Mouse (Mus musculus) spleen, postnatal 4 days (tissue): ENCODE data around the gene Fubp1.

Experiments used
- DNase-seq, 2 experiments: peaks; one replicate each; pipeline ENCODE4 v3.0.0; 2022; ENCODE audit warnings: low spot score in 2 of 2

The Fubp1 gene

DNA sequence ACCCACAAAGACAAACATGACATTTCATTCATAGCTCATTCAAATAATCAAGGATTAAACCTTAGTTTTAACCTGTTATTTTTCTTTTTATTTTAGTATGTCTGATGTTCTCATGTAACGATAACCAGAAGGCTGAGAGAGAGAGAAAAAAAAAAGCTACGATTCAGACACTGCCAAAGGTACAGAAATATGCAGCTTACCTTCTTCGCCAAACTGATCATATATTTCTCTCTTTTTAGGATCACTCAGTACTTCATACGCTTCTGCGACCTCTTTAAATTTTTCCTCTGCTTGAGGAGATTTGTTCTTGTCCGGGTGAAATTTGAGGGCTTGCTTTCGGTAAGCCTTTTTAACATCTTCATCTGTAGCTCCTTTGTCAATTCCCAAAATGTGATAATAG lies 17.0 kb upstream of the Fubp1 start:
- DNase-seq, result no peak

DNA sequence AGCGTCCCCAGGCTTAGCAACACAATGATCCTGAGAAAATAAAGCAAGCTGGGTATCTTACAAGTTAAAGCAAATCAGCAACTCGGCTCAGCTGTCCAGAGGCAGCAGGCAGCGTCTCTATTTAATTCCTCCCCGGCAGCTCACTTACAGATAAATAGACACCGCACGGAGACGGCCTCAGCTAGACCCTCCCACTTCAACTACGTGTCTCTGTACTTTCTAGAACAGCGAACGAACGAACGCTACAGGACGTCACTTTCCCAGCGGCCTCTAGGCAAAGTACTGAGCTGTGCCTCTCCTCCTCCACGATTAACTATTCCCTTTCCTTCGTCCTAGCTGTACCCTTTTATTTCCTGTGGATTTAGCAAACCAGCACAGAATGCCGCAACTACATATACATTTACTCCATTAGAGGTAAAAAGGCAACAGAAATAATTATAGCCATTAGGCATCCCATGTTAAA lies 16.6 kb upstream of the Fubp1 start:
- DNase-seq, result peak; percentile 83 to 88

DNA sequence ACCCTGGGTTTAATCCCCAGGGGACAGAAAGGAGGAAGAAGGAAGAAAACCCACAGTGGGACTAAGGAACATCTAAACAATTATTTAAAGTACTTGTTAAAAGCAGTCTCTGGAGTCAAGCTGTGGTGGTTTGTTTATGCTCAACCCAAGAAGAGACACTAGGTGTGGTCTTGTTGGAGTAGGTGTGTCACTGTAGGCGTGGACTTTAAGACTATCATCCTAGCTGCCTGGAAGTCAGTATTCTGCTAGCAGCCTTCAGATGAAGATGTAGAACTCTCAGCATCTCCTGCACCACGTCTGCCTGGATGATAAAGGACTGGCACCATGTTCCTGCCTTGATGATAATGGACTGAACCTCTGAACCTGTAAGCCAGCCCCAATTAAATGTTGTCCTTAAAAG lies 13.0 kb upstream of the Fubp1 start:
- peak; percentile 57 to 68 for DNase-seq

DNA sequence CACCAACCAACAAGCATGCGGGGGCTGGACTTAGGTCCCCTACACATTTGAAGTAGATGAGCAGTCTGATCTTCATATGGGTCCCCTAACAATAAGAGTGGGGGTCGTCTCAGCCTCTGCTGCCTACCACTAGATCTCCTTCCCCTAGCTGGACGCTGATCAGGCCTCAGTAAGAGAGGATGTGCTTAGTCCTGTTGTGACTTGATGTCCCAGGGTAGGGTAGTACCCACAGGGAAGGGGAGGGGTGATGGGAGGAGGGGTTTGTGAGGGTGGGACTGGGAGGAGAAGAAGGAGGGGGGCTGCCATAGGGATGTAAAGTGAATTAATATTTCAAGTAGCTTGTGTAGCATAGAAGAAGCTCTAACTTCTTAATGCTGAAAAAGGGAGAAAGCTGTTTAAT lies 11.1 kb upstream of the Fubp1 start:
- peak in 1 of 2 experiments; percentile 56 for DNase-seq

DNA sequence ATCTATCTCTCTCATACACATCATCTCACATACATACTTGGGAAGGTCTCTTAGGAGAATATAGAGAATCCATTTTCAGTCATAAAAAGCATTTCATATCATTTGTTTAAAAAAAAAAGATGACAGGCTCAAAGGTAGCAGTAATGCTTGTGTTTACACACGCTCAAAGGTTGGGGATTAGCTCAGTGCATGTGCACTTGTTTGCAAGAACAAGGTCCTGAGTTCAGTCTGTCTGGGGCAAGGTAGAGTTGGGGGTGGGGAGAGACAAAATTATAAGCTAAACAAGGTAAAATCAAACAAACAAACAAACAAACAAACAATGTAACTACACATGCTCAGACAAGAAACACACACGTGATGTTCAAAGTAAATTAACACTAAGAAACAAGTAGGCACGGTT lies 9.0 kb upstream of the Fubp1 start:
- DNase-seq, result no peak

DNA sequence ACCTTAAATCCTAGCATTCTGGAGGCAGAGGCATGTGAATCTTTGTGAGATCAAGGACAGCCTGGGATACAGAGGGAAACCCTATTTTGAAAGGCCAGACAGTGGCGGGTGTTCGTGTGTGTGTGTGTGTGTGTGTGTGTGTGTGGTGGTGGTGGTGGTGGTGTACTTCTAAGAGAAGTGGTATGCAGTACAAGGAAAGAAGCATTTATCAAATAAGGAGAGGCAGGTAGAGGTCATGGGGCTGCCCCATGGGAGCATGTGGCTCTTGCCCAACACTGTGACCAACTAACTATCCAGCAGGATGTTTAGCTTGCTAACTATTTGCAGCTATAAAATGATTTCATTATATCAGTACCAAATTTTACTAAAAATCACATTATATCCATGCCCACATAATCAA lies 8.6 kb upstream of the Fubp1 start:
- DNase-seq, result no peak

DNA sequence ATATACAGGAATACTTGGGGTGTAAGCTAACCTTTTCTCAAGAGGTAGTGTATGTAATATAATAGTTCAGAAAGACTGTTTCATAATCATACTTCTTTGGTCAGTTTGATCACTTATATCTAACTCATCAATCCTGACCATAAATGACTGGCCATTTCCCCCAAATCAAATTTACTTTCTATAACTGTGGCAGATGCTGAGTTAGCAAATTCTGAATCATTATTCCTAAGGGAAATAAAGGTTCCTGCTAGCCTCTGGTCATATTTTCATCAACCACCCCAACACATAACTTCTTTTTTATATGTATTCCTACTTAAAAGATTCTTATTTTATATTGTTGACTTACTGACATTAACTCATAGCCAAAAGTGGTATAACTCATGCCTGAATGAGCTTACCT lies 7.3 kb upstream of the Fubp1 start:
- no peak for DNase-seq

DNA sequence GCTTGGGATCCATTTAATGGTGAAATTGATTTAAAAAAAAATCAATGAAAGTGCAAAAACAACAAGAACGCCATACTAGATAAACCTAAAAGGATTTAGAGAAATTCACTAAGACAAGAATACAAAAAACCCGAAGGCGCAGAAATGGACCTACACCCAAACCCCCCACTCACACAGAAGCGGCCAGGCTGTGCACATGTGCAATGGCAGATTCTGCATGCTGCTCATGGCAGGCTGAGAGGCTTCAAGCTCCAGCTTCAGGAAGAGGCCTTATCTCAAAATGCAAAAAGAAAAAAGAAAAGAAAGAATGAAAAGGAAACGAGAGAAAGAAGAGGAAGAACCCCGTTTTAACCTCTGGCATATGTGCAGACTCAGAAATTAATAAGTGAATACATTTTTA lies 6.8 kb upstream of the Fubp1 start:
- no peak for DNase-seq

DNA sequence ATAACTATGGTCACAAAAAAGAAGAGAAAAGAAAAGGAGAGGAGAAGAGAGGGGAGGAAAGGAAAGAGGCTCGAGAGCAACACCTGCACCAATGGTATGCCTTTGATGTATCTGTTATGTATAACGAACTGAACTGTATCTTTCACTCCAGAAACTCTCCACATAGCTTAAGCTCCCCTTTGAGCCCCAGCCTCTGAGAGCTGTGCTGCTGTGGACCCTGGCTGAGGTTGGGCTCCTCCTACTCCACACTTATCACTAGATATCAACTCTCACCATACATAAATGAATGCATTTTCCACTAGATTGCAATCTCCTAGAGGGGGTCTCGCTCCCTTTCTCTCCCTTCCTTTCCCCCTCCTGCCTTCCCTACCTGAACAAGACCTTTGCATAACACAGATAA lies 6.2 kb upstream of the Fubp1 start:
- no peak for DNase-seq

DNA sequence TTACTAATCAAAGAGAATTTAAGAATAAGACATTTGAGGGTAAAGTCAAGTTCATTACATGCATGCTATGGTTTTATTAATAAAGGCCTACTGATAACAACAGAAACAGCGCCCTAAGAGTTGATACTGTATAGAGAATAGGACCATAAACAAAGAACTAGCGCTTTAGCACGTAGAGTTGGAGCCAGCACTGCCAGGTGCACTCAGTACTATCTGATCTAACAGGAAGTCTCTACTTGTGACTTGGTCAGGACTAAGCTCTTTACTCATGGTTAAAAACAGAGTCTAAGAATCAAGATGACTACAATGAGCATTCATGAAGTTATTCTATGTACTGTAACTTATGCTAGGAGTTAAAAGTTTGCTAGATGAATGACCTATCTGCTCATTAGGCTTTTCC lies 5.6 kb upstream of the Fubp1 start:
- DNase-seq, result no peak

DNA sequence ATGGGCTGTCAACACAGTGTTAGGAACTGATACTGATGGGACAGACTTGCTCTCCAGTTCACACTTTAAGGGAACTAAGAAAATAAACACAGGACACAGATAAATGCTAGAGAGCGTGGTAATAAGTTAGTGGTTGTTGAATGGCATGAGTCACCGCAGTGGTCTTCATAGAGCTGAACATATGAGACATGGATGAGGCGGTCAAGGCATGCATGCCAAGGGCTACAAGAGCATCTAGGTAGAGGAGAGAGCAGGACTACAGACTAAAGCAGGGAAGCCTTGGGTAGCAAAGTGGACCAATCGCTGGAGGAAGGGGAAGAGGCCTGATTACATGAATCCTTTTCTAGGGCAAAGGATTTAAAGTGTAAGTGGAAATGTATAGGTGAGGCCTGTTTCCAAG lies 3.1 kb upstream of the Fubp1 start:
- no peak for DNase-seq

DNA sequence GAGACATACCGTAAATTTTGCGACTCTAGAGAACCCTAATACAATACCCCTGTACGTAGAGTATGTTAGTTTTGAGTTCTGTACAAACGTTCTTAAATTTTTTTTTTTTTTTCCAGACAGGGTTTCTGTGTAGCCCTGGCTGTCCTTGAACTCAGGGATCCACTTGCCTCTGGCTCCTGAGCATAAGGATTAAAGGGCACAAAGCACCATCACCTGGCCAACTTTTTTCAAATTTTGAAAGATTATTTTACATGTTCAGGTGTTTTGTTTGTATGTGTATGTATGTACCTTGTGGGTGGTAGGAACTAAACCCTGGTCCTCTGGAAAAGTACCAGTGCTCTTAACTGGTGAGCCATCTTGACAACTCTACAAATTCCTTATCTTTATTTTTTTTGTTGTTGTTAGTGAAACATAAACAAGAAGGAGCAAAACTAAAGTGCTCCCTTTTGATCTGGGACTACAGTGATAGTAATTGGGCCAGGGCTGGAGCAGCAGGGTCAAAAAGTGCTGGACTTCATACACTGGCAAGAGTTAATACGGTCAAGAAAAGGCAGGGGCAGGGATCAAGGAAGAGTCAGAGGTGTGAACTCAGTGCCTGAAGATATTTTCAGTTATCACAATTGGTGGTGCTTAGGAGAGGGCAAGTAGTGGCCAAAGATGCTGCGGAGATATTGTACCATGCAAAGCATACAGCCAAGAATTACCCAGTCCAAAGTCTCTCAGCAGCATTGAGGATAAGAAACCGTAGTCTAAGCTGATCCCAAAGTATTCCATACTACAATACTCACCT lies 1.9 kb upstream of the Fubp1 start:
- DNase-seq, result no peak

DNA sequence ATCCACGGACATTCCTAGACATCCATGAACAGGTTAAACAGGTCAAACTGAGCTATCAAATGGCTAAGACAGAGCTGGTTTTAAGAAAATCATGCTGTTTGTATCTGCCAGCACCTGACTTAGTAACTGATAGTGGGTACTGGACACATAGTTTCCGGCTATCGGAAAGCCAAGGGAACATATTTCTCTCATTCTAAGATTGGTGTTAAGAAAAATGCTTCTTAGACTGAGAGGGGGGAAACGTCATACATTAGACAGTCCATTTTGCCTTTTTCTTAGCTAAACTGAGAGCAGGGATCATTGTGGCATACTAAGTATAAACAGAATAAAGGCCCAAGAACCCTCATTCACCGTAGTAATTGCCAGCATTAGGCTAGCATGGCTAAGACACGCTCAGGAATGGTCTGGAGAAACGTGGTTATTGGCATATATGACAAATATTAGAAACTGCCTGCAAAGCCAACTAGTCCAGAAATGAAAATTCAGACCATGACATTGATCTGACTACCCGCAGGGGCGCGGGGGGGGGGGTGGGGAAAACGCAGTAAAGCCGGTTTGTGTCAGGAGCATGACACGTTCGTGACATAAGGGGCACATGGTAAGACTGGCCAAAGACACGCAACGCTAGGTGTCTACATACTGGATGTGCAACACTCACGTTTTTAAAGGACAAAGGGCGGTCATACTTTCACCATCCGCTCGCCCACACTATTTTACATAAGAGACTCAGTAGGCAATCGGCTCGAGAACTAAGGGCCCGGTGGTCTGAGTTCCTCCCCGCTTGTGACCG lies 850 bp upstream of the Fubp1 start:
- DNase-seq, result no peak

DNA sequence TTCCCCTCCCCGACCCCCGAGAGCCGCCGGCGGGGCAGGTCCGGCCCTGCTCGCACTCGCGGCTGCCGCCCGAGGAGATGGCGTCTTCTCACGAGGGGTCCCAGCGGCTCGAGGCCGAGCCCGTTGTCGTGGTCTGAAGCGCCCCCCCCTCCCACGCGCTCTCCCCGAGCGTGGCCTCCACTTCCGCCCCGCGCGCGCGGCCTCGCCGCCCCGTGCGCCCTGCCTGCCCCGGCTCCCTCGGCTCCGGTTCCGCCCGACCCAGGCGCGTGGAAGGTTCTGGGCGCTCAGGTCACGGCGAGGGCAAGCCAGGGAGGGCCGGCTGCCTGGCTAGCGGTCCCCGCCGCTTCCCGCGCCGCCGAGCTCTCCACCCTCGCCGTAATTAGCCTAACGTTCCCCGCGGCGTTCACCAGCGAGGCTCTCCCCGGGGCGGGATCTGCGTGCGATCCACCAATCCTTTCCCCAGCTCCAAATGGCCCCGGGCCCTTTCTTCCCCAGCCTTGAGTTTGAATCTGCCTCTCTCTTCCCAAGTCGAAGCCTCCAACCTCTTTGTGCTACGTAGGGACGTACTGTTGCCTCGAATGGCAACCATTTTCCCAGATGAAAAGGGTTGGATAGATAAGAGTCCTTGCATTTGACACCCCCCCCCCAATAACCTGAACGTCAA lies 638 bp downstream of the Fubp1 start:
- peak; percentile 69 to 87 for DNase-seq

DNA sequence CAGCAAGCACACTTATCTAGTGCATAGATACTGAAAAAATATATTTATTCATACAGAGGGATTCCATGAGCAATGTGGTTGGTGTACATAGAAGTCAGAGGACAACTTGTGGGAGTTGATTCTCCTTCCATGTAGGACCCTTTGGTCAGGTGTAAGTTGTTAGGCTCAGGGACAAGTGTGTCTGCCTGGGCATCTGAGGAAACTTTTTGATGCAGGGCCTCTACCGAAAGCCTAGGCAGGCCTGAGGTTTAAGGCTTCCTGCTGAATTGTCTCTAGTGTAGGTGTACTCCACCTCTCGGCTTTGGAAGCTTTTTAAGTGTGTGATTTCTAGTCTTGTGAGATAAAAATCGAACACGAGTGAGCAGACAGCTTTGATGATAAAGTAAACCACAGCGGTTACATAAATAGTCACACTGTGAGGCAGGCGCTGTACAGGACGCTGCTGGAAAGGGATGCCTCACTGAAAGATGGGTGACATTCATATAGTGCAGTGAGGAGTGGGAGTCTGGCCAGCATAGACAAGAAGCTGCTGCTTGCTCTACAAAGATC lies 1.6 kb downstream of the Fubp1 start:
- no peak for DNase-seq

DNA sequence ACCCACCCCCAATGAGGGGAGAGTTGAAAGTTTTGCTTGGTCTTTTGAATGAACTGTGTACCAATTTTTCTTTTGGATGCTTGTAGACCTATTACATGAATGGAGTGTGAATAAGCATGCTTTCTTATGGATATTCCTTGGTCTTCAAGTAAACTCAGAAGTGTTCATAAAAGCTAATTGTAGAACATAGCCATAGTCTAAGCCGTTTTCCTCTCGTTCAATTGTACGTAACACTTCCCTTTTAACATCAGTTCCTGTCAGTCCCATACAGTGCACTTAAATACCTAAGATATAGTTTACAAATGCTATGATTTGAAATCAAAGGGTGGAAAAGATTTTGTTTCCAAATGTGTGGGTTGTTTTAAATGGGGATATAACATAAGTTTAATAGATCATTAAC lies 3.2 kb downstream of the Fubp1 start:
- no peak for DNase-seq

DNA sequence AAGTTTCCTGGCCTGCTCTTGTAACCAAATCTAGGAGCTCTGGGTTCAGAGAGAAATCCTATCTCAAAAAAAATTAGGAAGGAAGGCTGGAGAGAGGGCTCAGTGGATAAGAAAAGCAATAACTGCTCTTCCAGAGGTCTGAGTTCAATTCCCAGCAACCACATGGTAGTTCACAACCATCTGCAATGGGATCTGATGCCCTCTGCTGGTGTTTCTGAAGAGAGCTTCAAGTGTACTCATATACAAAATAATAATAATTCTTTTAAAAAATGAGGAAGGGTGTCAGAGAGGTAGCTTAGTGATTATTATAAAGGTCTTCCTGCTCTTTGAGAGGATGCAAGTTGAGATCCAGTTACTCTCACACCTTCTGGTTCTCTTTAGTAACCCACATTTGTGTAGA lies 14.7 kb downstream of the Fubp1 start:
- no peak for DNase-seq

DNA sequence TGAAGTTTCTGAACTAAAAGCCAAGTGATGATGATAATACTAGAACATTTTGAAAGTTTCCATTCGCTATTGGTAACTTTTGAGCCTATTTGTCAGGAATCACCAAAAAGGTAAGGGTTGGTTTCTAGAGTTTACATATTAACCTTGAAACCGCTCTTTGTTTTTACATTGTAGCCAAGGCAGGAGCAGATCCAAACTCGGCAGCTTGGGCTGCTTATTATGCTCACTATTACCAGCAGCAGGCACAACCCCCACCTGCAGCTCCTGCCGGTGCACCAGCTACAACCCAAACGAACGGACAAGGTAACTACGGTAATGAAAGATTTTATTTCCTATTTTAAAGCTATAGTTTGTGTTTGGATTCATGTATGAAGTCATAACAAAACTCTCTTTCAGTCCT lies 15.7 kb downstream of the Fubp1 start:
- no peak for DNase-seq

DNA sequence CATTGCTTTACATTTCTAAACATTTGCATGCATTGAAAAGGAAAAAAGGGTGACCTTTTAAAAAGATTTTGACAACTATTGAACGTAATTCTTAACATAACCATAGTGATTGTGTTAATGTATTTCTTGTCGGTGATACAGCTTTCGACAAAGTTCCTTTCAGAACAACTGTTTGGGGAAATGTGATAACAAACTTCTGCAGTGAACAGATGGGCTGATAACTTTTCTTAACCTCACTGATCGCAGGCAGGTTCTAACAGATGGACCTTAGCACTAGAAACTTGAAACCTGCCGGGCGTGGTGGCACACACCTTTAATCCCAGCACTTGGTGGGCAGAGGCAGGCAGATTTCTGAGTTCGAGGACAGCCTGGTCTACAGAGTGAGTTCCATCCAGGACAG lies 18.6 kb downstream of the Fubp1 start:
- DNase-seq, result no peak

DNA sequence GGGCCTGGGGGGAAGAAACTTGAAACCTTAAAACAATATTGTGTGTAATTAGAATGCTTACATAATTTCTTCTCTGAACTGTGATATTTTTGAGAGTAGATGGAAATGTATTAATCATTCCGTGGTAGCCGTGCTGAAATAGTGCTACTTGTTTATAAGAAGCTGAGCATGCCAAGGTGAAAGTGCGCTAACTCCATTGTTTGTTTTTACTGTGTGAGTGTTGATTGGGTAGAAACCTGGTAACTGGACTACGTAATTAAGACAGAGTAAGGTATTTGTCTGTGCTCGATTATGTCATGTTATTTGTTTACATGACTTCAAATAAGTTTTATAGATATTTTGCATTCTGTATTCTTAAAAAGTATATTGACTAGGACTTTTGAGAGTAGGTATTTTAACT lies 19.0 kb downstream of the Fubp1 start:
- no peak for DNase-seq

DNA sequence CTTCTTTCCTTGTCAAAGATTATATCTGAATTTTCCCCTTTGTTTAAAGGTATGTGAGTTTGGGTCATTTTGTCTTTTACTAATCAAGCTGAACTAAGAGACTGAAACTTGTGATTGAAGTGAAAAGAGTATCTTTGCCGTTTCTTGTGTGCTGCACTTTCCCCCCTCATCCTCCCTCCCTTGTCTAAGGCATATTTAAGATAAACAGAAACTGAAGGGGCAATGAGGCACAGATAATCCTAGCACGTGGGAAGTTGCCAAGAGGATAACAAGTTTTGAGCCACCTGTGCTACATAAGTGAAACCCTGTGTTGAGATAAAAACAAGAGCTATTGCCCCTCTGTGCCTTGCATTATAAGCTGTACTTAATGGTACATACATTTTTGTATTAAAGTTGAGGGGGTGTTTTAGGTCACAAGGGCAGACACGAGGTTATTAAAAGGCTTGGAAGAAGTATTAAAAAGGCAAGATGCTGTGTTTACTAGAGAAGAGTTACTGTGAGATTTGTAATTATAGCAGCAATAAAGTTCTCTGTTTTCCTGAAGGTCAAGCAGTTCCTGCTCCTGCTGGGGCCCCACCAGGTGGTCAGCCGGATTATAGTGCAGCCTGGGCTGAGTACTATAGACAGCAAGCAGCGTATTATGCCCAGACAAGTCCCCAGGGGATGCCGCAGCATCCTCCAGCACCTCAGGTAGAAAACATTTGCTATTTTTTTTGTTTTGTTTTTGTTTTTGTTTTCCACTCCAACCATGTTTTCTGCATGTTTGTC lies 21.3 kb downstream of the Fubp1 start:
- no peak for DNase-seq

DNA sequence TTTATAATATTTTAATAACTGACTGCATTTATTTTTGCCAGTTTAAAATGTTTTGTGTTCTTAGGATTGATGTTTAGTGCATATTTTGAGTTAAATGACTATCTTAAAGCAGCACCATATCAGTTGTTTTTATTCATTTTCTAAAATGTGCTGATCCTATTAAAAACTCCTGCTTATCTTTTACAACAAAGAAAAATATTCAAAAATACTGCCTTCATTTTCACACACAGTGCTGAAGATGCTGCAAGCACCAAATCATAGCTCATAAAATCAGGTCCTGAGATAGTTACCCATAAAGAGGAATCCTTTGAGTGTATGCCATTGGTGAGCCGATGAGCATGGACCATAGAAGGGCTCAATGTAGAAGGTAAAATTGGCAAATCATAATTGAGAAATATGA lies 25.0 kb downstream of the Fubp1 start:
- DNase-seq, result no peak
